Mouse (Mus musculus) 416B (cell line): ENCODE results near the gene Rps7.

Experiments used
- DNase-seq: peaks from one replicate; pipeline ENCODE4 v3.0.0; 2011; ENCODE audit warnings: low read depth

Gene Rps7

DNA sequence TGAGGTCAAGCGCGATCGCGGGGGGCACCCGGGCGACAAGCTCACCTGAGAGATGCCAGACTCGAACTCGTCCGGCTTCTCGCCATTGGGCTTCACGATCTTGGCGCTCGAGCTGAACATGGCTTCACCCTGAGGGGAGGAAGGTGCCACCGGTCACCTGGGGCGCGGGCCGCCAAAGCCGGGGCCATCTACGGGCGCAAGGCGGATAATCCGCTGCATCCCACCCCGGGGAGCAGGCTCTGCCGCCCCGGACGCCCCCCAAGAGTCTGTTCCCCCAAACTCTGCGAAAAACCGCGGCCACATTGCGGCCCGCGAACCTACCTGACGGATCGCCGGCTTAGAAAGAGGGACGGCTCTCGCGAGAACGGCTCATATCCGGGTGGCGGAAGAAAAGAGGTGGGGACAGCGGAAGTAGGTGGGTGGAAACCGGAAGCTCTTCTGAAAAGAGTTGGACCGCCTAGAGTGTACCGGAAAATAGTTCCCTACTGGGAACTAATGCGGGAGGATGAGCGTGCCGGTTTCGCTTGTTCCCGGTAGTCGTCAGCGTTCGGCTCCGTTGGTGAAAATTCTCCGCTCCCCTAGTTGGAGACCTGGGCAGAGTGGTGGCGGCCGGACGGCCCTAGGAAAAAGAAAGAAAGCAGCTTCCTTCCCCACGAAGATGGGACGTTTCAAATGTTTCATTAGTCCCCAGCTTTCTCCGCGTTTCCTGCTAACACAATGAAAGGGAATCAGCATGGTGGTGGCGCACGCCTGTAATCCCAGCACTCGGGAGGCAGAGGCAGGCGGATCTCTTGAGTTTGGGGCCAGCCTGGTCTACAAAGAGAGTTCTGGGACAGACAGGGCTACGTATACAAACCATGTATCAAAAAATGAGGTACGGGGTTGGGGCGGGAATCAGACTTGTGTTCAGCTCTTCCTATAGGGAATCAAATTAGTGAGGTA, at the start of gene Rps7:
Gene Rps7, minus strand, starts transcription at position 419 of the 942 bp plus-strand sequence.
- peak; percentile 97 for DNase-seq

- no peak for DNase-seq
These were observed 48.9 kb upstream of the Rps7 start for GRCm38 (mm10) chr12:28684674-28685073.

GRCm38 (mm10) chr12:28675925-28676209, 40.1 kb upstream of the Rps7 start:
- no peak for DNase-seq

DNA sequence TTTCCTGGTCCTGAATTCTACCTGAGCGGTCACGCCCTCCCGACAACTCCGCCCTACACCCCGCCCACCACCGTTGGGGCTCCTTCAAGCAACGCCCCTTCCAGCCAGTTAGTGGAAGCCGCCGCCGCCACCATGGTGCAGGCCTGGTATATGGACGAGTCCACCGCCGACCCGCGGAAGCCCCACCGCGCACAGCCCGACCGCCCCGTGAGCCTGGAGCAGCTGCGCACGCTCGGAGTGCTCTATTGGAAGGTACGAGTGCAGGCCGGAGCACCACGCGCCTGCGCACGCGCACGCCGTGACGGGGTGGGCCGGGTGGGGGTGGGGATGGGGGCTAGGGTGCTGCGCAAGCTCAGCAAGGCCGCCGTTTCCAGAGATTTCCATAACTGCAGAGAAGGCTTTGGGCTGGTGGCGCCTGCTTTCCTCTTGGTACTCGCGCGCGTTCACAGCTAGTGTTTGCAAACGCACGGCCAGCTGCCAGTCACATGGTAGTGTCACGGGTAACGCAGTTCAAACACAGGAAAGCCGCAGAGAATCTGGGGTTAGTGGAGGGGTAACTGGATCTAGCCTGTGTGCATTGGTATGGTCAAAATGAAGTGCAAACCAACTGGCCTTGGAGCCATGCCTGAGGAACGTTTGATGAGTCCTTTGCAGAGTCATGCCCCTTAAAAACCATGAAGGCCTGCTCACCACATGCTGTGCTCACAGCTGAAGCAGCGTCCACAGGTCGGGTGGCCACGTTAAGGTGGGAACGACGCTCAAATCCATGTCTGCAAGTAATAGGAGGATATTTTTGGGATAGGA, 39.6 kb upstream of the Rps7 start, which contains the start of gene Adi1:
Gene Adi1, plus strand, starts transcription at position 111 of the 804 bp plus-strand sequence.
- DNase-seq: peak; percentile 86

GRCm38 (mm10) chr12:28674038-28674720, 38.4 kb upstream of the Rps7 start:
- DNase-seq: peak; percentile 72

DNA sequence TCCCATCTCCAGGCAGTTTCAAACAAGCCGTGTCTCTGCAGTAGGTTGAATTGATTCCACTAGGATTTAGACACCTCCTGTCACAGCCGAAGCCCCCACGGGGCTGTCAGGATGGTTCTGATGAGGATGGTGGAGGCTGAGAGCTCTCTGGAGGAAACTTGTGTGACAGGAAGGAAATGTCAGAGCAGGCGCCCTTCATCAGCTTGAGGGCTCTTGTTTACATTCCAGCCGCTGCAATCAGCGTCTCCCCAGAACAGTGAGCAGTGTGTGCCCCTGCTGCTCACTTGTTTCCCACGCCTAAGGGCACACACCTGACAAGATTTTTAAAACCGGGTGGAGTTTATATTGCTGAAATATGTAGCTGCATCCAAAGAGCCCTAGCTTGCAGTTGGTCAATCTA, 31.5 kb upstream of the Rps7 start:
- DNase-seq: no peak

GRCm38 (mm10) chr12:28666734-28667133, 31.0 kb upstream of the Rps7 start:
- DNase-seq: no peak

DNA sequence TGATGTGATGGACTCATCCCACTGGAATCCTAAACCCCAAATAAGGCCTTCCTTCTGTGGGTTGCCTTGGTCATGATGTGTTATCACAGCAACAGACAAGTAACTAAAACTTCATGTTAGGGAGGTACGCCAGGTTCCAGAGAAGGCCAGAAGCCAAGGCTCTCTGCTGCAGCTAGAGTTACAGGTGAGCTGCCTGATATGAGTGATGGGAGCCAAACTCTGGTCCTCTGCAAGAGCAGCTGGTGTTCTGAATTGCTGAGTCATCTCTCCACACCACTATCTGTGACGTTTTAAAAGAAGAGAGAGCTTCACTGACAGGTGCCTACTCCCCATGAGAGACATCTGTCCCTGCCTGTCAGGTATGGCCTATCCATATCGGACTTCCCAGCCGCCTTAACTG, 26.9 kb upstream of the Rps7 start:
- no peak for DNase-seq

DNA sequence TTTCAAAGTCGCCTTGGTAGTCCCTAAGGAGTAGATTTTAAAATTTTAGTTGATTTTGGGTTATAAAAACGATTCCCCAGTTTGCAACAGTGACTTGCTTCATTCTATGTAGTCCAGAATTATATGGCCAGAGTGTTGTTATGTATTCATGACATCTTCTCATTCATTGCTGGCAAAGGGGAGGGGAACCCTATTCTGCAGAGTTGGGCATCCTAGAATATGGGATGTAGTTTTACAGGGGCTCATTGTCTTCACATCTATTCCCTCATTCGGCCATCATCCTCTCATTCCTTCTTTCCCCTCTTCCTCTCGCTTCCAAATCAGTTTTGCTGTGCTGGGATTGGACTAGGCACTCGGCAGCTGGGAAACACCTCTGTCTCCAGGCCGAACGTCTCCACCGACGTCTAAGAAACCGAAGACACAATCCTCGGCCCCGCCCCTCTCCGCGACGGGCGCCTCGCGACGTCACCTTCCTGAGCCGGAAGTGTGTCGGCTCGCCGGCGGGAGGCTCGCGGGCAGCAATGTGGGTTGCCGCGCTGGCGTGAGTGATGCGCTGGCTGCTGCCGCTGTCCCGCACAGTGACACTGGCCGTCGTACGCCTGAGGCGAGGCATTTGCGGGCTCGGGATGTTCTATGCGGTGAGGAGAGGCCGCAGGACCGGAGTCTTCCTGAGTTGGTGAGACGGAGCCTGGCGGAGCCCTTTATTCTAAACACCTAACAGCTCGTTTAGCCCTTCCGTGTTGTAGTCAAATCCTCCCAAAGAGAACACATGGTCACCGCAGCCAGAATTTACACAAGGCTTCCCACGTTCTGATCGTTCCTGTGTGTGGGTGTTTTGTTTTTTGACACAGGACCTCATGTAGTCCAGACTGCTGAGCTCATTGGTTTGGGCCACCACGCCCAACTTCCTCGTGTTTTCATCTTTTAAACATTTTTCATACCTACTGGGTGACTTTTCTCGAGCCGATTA, 13.7 kb upstream of the Rps7 start, which contains the start of gene Rnaseh1:
Gene Rnaseh1, plus strand, starts transcription at position 462 of the 970 bp plus-strand sequence.
- peak; percentile 86 for DNase-seq

GRCm38 (mm10) chr12:28638778-28639177, 3.0 kb upstream of the Rps7 start:
- no peak for DNase-seq

- no peak for DNase-seq
These were observed 790 bp upstream of the Rps7 start for GRCm38 (mm10) chr12:28636543-28636942.

- DNase-seq: peak; percentile 50
These were observed 657 bp downstream of the Rps7 start for GRCm38 (mm10) chr12:28635058-28635534.

DNA sequence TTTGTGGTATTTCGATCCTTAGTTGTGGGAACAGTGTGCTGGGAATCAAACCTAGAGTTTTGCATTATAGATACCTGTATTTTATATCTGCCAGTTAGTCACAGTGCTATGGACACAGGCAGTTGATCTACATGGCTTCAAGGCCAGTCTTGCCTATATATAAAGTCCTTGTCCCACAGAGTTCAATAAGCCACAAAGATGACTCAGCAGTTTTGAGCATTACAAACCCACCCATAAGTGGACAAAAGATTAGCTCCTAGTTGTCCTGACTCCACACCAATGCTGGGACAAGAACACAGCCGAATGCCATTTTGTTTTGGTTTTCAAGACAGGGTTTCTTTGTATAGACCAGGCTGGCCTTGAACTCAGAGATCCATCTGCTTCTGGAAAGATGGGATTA, 7.3 kb downstream of the Rps7 start:
- DNase-seq: peak; percentile 59

DNA sequence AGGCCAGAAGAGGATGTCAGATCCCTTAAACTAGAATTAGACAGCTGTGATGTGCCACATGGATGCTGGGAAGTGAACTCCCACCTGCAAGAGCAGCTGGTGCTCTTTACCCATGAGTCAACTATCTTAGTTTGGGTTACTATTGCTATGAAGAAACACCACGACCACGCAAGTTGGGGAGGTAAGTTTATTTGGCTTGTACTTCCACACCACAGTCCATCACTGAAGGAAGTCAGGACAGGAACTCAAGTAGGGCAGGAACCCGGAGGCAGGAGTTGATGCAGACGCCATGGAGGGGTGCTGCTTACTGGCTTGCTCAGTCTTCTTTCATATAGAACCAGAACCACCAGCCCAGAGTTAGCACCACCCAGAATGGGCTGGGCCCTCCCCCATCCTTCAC, 8.7 kb downstream of the Rps7 start:
- DNase-seq: peak; percentile 18

- DNase-seq: no peak
These were observed 10.3 kb downstream of the Rps7 start for GRCm38 (mm10) chr12:28625407-28625806.

- no peak for DNase-seq
These were observed 11.5 kb downstream of the Rps7 start for GRCm38 (mm10) chr12:28624251-28624650.

DNA sequence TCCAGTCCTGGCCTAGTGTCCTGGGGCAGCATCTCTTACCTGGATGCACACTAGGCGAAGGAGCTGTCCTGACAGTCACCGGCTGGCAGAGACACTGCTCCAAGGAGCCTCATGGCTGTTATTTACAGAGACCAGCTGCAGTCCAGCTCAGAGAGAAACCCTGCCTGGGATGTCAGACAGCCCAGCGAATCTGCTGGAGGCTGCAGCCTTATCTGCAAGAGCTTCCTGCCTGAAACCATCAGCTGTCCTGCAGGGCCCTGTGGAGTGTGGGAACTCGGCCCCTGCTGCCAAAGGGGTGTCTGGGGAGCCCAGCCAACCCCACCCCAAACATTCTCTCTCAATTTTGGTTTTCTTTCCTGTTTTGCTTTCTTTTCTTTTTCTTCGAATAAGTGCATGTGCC, 12.6 kb downstream of the Rps7 start, which contains the start of gene Colec11:
Gene Colec11, minus strand, starts transcription at position 183 of the 400 bp plus-strand sequence.
- no peak for DNase-seq

DNA sequence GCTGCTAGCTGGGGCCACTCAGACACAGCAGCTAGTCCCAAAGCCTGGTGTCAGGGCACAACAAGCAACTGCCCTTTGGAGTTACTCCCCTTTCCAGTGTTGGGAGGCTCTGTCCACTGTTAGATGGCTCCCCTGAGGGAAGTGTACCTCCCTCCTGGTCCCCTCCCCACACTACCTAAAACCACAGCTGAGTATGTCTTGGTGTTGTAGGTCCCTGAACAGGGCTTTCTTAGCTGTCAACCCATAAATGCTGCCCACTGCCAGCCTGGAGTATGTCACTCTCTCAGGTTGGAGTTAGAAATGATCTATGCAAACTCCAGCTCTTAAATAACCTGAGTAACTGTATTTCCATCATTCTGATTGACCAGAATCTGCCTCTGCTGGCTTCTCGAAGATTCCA, 13.1 kb downstream of the Rps7 start:
- DNase-seq: no peak

GRCm38 (mm10) chr12:28622167-28622532, 13.6 kb downstream of the Rps7 start:
- no peak for DNase-seq

DNA sequence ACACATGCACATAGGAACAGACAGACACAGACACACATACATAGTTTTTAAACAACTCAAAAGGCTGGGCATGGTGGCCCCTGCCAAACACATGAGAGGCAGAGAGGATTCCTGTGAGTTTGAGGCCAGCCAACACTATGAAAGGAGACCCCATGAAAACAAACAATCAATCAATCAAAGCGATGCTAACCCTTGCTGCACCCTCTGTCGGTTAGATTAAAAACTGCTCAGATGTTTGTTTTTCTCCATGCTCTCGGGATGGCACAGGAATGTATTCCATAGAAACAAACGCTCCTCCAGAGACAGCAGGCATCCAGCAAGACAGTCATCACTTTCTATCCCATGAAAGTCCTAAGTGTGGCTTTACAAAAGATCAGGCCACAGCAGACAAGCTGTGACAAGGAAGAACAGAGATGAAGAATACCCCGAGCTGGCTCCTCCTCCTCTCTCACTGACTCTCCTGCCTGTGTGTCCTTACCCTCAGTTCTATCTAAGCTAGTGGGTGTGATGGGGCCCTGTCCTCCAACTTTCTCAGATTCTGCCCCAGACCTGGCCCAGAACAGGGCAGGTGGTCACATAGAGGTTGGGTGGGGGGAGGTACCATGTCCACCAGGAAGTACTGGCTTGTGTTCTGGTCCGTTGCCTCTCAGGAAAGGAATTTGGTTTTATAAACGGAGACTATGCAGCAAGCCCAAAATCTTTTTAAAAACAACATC, 14.1 kb downstream of the Rps7 start:
- DNase-seq: no peak
